Mouse (Mus musculus): ENCODE results near the gene Sec61a2.

GRCm38 (mm10) chr2:5940936-5941335 is 45.7 kb upstream of the Sec61a2 start:
- TF ChIP-seq CTCF (IDR thresholded peaks at IDR 0.05; ENCODE audit: low read depth) (no peak), EP300 (IDR thresholded peaks at IDR 0.05; ENCODE audit: low read depth) (no peak)
